Mouse (Mus musculus) kidney, postnatal 10 days (tissue): Measurements from ENCODE around the gene Gfpt1.

ENCODE experiments used
- DNase-seq: peaks from one replicate; pipeline ENCODE4 v3.0.0; 2021; ENCODE audit warnings: mixed read lengths

Gfpt1 gene

DNA sequence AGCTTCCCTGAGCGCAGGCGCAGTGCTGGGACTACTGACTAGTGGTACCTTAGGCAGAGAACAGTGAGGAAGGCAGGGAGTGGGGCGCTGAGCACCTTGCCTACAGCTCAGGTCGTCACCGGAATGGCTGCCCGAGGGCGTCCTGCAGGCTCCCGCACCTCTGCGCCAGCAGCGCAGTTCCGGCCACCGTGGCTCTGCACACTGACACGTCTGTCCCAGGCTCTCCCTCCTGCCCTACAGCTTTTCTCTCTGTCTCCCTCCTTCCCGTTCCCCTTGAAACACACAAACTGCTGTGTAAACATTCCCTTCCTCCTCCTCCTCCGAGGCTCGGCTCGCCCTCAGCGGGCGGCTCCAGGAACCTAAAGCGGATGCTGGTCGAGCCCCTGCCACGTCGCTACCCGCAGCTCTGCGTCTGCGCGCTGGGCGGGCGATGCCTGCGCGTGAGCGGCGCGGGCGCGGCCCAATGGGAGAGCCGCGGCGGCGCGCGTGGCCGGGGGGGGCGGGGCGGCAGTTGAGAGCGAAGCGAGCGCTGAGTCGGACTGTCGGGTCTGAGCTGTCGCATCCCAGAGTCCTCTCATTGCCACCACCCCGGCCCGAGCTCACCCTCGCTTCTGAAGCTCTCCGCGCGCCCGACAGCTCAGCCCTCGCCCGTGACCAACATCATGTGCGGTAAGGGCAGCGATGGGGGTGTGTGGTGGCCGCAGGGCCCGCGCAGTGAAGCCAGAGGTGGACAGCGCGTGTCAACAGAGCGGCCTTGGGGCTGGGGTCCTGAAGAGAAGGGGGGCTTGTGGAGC is at the start of gene Gfpt1:
Gfpt1 (plus strand) TSS at position 510 of the 794 bp plus-strand sequence.
- peak; percentile 98 for DNase-seq

DNA sequence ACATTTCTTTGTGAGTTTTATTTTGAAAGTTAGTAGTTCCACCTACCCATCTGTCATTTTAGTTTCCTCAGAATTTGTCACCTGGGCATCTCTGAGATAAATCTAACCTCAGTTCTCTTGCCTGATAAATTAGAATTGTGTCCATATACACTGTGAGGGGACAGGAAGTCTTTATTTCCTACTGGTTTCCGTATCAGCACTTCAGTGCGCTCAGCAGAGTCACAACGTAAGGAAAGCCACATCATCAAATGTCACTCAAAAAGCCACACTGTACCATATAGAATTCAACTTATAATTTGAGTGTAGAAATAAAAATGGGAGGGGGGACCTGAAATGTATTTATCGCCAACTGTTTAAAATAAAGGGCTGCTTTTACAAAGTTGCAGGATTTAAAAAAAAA is 48.4 kb upstream of the Gfpt1 start:
- no peak for DNase-seq

DNA sequence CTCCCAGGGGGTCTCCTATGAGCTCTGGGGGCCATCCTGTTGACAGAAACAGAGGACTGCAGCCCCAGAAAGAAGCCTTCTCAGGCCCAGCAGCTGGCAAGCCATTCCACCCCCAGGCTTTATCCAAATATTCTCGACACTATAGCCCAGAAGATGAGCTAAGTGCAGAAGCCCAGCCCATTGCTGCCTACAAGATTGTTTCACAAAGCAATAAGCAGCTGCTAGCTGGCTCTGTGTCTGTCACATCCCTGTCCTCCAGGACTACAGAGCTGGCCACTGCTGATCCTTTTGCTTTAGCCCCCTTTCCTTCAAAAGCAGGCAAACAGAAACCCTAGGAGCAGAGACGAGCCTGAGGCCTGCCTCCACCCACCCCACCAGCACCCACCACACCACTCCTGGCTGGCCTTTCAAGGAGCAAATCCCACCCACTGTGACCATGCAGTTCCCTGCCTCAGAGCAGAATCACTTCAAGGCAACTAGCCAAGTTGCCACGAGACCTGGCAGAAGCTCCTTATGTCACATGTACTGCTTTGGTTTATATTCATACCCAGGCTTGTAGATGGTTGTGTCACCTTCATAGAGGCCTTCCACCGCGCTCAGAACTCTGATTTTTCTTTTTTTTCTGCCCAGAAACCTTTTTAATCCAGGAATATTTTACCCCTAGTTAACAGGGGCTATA is 45.9 kb upstream of the Gfpt1 start:
- peak; percentile 35 for DNase-seq

DNA sequence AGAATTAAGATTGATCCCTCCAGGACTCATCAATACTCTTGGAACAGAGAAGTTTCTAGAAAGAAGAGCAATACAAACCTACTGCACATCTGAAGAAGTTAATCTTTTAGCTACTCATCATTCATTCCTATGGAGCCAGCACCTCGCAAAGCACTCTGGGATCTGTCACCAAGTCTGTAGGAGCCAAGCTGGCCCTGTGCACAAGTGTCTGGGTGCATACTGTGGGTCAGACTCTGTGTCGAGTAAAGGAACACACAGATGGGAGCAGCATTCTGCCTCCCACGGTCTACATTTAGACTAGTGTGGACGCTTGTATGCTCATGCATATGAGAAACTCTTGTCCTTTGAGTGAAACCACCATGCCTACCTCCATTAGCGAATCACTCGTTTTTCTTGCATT is 45.3 kb upstream of the Gfpt1 start:
- DNase-seq: no peak

DNA sequence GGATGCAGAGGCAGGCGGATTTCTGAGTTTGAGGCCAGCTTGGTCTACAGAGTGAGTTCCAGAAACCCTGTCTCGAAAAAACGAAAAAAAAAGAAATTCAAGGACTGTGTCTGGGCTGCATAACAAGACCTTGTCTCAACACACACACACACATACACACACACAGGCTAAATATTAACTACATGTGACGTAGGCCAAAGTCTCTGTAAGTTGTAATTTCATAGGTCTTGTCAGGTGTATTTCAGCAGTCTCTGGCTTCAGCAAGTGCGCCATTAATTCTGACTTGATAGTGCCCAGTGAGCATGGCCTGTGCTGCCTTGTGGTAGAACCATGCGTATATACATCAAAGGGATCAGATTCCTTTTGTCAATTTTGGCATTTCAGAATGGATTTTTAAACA is 40.7 kb upstream of the Gfpt1 start:
- peak; percentile 27 for DNase-seq

- DNase-seq: peak; percentile 95
Observed at GRCm38 (mm10) chr6:87002521-87003055, 40.1 kb upstream of the Gfpt1 start.

DNA sequence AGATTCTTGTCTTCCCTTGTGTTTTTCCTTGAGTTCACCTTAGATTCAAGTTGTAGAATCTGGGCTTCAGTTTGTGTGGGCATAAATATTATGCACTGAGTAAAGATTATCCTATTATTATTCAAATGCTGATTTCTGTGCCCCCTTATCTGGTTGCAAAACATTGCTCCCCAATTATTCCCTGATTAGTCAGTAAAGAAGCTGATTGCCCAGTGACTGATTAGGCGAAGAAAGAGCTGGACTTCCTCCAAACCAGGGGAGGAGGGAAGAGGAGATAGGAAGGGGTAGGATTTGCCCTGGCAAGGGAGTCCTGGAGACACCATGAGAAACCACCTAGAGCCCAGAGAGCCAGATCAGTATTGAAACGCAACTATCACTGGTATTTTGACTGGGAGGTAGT is 38.5 kb upstream of the Gfpt1 start:
- no peak for DNase-seq

GRCm38 (mm10) chr6:87005577-87005976 is 37.1 kb upstream of the Gfpt1 start:
- no peak for DNase-seq

DNA sequence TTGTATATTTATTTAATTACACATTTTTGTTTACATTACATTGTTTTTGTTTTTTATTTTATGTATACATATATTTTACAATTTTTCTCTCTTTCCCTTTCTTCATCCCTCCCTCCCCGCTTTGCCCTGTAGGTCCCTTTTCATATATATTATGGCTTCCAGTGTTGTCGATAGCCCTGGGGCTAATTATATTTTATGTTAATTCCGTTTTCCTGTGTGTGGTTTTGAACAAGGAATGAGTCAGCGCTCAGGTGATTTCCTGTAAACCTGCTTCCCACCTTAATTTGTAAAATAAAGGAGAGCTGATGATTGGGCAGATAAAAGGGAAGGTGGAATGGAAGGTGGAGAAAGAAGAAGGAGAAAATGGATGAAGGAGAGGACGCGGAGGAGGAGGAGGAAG is 33.8 kb upstream of the Gfpt1 start, which contains the start of gene Nfu1:
Nfu1 (plus strand) TSS at position 350 of the 400 bp plus-strand sequence.
- DNase-seq: no peak

GRCm38 (mm10) chr6:87009692-87010328 is 32.8 kb upstream of the Gfpt1 start:
- peak; percentile 97 for DNase-seq

GRCm38 (mm10) chr6:87016916-87017315 is 25.7 kb upstream of the Gfpt1 start:
- DNase-seq: peak; percentile 63

- no peak for DNase-seq
Observed at GRCm38 (mm10) chr6:87018874-87019273, 23.8 kb upstream of the Gfpt1 start.

DNA sequence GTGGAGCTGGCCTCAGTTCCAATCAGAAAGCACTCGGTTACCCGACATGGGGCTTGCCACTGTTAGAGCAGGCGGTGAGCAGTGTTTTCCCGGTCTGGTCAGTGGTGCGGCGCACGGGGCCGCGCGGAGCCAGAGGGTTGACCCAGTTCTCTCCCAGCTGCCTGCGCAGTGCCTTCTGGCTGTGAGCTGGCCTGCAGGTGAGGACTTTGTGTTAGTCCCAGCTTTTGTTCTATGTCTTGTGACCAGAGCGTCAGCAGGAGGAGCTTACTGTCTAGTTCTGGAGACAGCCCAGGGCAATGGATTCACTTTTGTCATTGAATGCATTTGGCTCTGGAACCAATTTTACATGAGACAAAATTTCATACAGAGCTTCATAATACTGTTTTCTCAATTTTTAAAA is 20.9 kb upstream of the Gfpt1 start:
- DNase-seq: no peak

DNA sequence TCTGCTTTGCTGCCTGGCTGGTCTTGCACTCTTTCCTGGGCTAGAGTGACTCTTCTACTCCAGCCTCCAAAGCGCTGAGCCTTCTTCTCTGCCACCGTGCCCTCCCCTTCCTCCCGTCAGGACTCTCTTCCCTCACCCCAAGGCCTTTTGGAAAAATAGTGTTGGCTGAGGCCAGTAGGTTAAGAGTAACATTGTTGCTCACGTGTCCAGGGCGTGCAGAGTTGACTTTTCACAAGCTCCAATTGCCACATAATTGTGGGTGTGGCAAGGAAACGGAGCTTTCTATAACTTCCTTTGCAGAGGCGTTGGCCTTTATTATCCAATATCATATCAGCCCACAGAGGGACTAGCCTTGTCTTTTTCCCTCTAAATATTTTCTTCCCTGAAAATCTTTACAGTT is 15.7 kb upstream of the Gfpt1 start:
- no peak for DNase-seq

- no peak for DNase-seq
Observed at GRCm38 (mm10) chr6:87028881-87029280, 13.8 kb upstream of the Gfpt1 start.

- DNase-seq: peak; percentile 34
Observed at GRCm38 (mm10) chr6:87031310-87031709, 11.3 kb upstream of the Gfpt1 start.

DNA sequence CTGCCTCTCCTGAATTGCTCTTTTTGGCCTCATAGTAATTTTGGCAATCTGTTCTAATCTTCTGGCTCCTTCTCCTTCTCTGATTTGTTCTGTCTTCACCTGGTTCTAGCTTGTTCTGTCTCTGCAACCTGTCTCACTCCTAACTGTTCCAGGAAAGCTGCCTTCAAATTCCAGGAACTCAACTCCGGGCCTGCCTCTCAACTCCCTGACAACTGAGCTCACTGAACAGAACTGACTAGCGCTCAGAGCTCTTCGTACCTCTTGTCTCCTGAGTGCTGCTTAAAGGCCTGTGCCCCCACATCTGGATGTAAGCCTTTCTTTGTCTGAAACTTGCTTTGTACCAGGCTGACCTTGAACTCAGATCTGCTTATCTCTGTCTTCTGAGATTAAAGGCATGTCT is 10.2 kb upstream of the Gfpt1 start:
- no peak for DNase-seq

GRCm38 (mm10) chr6:87034395-87034794 is 8.3 kb upstream of the Gfpt1 start:
- DNase-seq: no peak

GRCm38 (mm10) chr6:87037826-87038620 is 4.6 kb upstream of the Gfpt1 start:
- DNase-seq: no peak

- DNase-seq: no peak
Observed at GRCm38 (mm10) chr6:87039161-87039560, 3.5 kb upstream of the Gfpt1 start.

DNA sequence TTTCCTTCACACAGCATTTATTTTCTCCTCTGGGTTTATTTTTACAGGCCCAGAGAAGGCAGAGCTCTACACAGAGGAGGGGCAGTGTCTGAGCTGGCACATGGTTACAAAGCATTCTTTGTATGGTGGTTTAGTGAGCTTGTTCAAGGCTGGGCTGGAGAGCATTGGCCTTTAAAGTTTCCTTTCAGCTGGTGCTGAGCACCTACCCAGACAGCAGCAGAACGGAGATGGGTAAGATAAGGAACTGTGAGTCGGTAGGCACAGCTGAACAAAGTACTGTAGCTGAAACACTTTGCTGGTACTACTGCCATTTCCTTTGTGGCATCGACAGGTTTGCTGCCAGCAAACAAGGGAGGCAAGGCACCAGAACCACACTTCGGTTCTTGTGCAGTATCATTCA is 1.7 kb upstream of the Gfpt1 start:
- DNase-seq: no peak

DNA sequence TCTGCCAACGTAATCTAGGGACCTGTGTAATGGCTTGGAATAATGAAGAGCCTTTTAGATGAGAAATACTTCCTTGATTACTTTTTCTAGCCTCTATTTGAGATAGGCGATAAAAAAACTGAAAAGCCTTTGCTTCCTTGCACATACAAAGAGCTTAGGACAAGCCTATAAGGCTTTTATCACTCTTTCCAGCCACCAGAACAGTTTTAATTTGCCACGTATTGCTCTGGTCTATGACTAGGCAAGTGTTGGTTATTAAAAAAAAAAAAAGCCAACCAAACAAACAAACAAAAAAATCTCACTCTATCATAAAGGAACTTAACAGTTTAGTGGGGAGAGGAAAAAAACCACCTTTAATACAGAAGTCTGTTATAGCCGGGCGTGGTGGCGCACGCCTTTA is 1.2 kb upstream of the Gfpt1 start:
- no peak for DNase-seq

DNA sequence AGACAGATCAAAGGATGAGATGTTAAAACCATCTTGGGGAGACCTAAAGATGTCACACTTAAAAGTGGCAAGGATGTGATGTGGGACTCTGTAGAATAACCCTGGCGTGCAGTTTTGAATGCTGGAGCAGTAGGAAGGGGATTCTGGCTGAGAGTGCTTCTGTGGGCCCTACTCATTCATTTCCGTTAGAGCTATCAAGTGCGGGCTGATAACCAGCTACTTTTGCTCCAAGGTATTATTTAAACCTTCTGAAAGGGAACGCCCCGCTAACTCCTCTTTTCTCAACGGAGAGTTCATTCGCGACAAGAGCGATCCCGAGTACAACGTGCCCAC is 676 bp upstream of the Gfpt1 start:
- DNase-seq: no peak
